Mouse (Mus musculus): Measurements from ENCODE around the gene Lkaaear1.

The Lkaaear1 gene

GRCm38 (mm10) chr2:181698241-181698640, at the start of gene Lkaaear1:
Gene Lkaaear1 (minus strand): TSS chr2:181698442.
- no peak for DNase-seq (ENCODE audit: low spot score in 2 of 2)

- DNase-seq (ENCODE audit: low spot score in 2 of 2): no peak
These were observed 31.8 kb upstream of the Lkaaear1 start for GRCm38 (mm10) chr2:181730051-181730450.

GRCm38 (mm10) chr2:181727659-181728262, 29.5 kb upstream of the Lkaaear1 start:
- DNase-seq (ENCODE audit: low spot score in 2 of 2): no peak

GRCm38 (mm10) chr2:181722213-181722612, 24.0 kb upstream of the Lkaaear1 start:
- DNase-seq (ENCODE audit: low spot score in 2 of 2): no peak

- DNase-seq (ENCODE audit: low spot score in 2 of 2): no peak
These were observed 23.0 kb upstream of the Lkaaear1 start for GRCm38 (mm10) chr2:181721200-181721599.

GRCm38 (mm10) chr2:181720061-181720460, 21.8 kb upstream of the Lkaaear1 start:
- DNase-seq (ENCODE audit: low spot score in 2 of 2): no peak

- DNase-seq (ENCODE audit: low spot score in 2 of 2): no peak
These were observed 18.7 kb upstream of the Lkaaear1 start for GRCm38 (mm10) chr2:181716991-181717390.

- no peak for DNase-seq (ENCODE audit: low spot score in 2 of 2)
These were observed 17.1 kb upstream of the Lkaaear1 start for GRCm38 (mm10) chr2:181715382-181715781.

GRCm38 (mm10) chr2:181714903-181715326, 16.7 kb upstream of the Lkaaear1 start, which contains the start of gene Oprl1:
Gene Oprl1 (plus strand): TSS chr2:181715016.
- DNase-seq (ENCODE audit: low spot score in 2 of 2): peak; percentile 57 to 62

GRCm38 (mm10) chr2:181713749-181714148, 15.5 kb upstream of the Lkaaear1 start:
- peak; percentile 59 to 74 for DNase-seq (ENCODE audit: low spot score in 2 of 2)

GRCm38 (mm10) chr2:181706668-181707067, 8.4 kb upstream of the Lkaaear1 start:
- DNase-seq (ENCODE audit: low spot score in 2 of 2): no peak

GRCm38 (mm10) chr2:181696801-181697420, 1.3 kb downstream of the Lkaaear1 start:
- no peak for DNase-seq (ENCODE audit: low spot score in 2 of 2)

- DNase-seq (ENCODE audit: low spot score in 2 of 2): no peak
These were observed 2.5 kb downstream of the Lkaaear1 start for GRCm38 (mm10) chr2:181695776-181696175.

- DNase-seq (ENCODE audit: low spot score in 2 of 2): no peak
These were observed 3.7 kb downstream of the Lkaaear1 start for GRCm38 (mm10) chr2:181694581-181694980.

- peak; percentile 64 to 70 for DNase-seq (ENCODE audit: low spot score in 2 of 2)
These were observed 4.6 kb downstream of the Lkaaear1 start, which contains the start of gene Rgs19 for GRCm38 (mm10) chr2:181693339-181694280. Gene Rgs19 (minus strand): TSS chr2:181693977.

- DNase-seq (ENCODE audit: low spot score in 2 of 2): no peak
These were observed 5.9 kb downstream of the Lkaaear1 start for GRCm38 (mm10) chr2:181692304-181692703.

- DNase-seq (ENCODE audit: low spot score in 2 of 2): no peak
These were observed 6.7 kb downstream of the Lkaaear1 start for GRCm38 (mm10) chr2:181691571-181691970.

GRCm38 (mm10) chr2:181691083-181691482, 7.2 kb downstream of the Lkaaear1 start:
- no peak for DNase-seq (ENCODE audit: low spot score in 2 of 2)

GRCm38 (mm10) chr2:181689466-181690160, 8.6 kb downstream of the Lkaaear1 start:
- DNase-seq (ENCODE audit: low spot score in 2 of 2): no peak

GRCm38 (mm10) chr2:181687586-181687985, 10.7 kb downstream of the Lkaaear1 start:
- DNase-seq (ENCODE audit: low spot score in 2 of 2): no peak

GRCm38 (mm10) chr2:181685686-181686085, 12.6 kb downstream of the Lkaaear1 start:
- no peak for DNase-seq (ENCODE audit: low spot score in 2 of 2)

- no peak for DNase-seq (ENCODE audit: low spot score in 2 of 2)
These were observed 13.5 kb downstream of the Lkaaear1 start for GRCm38 (mm10) chr2:181684713-181685112.
